Mouse (Mus musculus) limb, embryonic 13.5 days (tissue): ENCODE data around the gene Egfem1. TPM values are rescaled to one million over a fixed set of nuclear protein-coding genes. Genes with fewer than 3 reads are reported as not detected.

Source experiments
- microRNA counts: library from miRNA; unstranded; fragments of <30 nt; microRNA quantifications from one replicate; lab custom pipeline; 2016
- microRNA-seq: library from miRNA; unstranded; fragments of <30 nt; microRNA quantifications from one replicate; pipeline ENCODE4, GENCODE M21; 2016
- polyA plus RNA-seq: library from polyadenylated mRNA; unstranded; fragments of >200 nt; fragmentation: Nextera tagmentation; extraction: Ambion mirVana; gene quantifications from 2 replicates; pipeline ENCODE4 v1.2.1, GENCODE M21; 2015

Gene Egfem1
- polyA plus RNA-seq, 1 experiment from 2014 or later = 7.5 TPM

MicroRNAs within 50 kb of the gene (microRNA counts, 519-probe panel; counts per million panel counts)
- 1,375 counts per million, percentile 14 among the panel's probes with 10 or more counts for microRNA mmu-miR-551b (lab: Ali Mortazavi, UCI)

Small RNA genes within 50 kb of the gene (microRNA-seq; reads per million reads assigned to microRNA genes)
- not detected for gene Mir21b
- gene Mir551b = 3.7 reads per million, percentile 16 among the genes with 10 or more reads in this experiment

Other genes starting within 250 kb of the Egfem1 start
- not detected in 2 replicates for gene Gm1527, start 189.4 kb upstream of the Egfem1 start, polyA plus RNA-seq